Mouse (Mus musculus) heart, embryonic 16.5 days (tissue): ENCODE data around the gene N4bp3. TPM values are rescaled to one million over a fixed set of nuclear protein-coding genes. Genes with fewer than 3 reads are reported as not detected.
"Not testable (repeated sequence)": the region's sequence is repeated elsewhere in the genome, so short reads cannot be mapped to it uniquely, and the experiment has no call there.

Source experiments
- ATAC-seq: fragments of 200-750 bp; cut with Nextera tagmentation; replicated peaks from 2 replicates; pipeline ENCODE4 v1.8.0; 2017; ENCODE audit warnings: moderate number of reproducible peaks; ENCODE audit not compliant: insufficient read depth, low FRiP score; ENCODE audit errors: extremely low read depth
- H3K27ac ChIP-seq: fragments of 300-500 bp; sonication (generic); 2 replicates; pipeline ENCODE4 v1.5.1; 2014; ENCODE audit warnings: mild to moderate bottlenecking, low read length, control low read depth, moderate library complexity
- H3K27me3 ChIP-seq: fragments of 300-500 bp; sonication (generic); 2 replicates; pipeline ENCODE4 v1.6.1; 2014; ENCODE audit warnings: low read length, mixed read lengths; ENCODE audit not compliant: control insufficient read depth, insufficient read depth
- H3K36me3 ChIP-seq: fragments of 300-500 bp; sonication (generic); 2 replicates; pipeline ENCODE4 v1.6.1; 2014; ENCODE audit not compliant: control insufficient read depth, insufficient read depth
- H3K4me1 ChIP-seq: fragments of 300-500 bp; sonication (generic); 2 replicates; pipeline ENCODE4 v1.6.1; 2014; ENCODE audit warnings: low read length, mixed read lengths; ENCODE audit not compliant: control insufficient read depth, insufficient read depth
- H3K4me2 ChIP-seq: fragments of 300-500 bp; sonication (generic); 2 replicates; pipeline ENCODE4 v1.6.1; 2014; ENCODE audit warnings: low read depth, mild to moderate bottlenecking, control low read depth, low read length
- H3K4me3 ChIP-seq: fragments of 300-500 bp; sonication (generic); 2 replicates; pipeline ENCODE4 v1.5.1; 2014; ENCODE audit warnings: mild to moderate bottlenecking, control low read depth, low read length
- H3K9ac ChIP-seq: fragments of 300-500 bp; sonication (generic); 2 replicates; pipeline ENCODE4 v1.6.1; 2014; ENCODE audit warnings: low read length, control low read depth
- H3K9me3 ChIP-seq: fragments of 300-500 bp; sonication (generic); replicated peaks from 2 replicates; pipeline ENCODE4 v1.6.1; 2016; ENCODE audit warnings: low read length; ENCODE audit not compliant: control insufficient read depth
- WGBS: fragments of 180-500 bp; shearing (Covaris S2); extraction: QIAGEN DNeasy Blood & Tissue Kit; methylation state at CpG from one replicate; pipeline ENCODE4 v1.1.7; 2014; 5-methylcytosine and 5-hydroxymethylcytosine counted together
- polyA plus RNA-seq: library from polyadenylated mRNA; unstranded; fragments of >200 nt; fragmentation: Nextera tagmentation; extraction: Ambion mirVana; gene quantifications from 2 replicates; pipeline ENCODE4 v1.2.1, GENCODE M21; 2015

The N4bp3 gene
- polyA plus RNA-seq, 1 experiment from 2014 or later, result 21.6 TPM

DNA sequence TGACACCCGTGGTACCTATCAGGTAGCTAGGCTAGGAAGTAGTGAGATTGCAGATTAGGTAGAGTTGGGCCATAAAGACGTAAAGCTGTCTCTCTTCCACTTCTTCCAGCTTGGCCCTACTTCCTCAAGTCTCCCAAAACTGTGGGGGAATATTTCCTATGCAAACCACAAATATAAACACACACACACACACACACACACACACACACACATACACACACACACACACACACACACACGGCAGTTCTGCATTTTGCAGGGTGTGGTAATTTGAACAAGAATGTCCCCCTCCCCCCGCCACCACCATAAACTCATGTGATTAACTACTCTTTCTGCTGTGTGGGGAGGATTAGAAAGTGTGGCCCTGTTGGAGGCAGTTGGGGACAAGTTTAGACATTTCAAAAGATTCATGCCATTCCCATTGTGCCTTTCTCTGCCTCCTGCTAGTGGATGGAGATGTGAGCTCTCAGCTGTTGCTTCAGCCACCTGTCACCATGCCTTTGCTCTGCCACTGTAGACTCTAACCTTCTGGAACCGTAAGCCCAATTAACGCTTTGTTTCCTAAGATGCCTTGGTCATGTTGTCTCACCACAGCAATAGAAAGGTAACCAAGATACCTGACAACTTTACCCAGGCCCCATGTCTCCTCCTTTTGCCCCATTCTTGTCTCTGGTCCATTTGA lies 27.2 kb upstream of the N4bp3 start:
- no peak for ATAC-seq
- no peak overlapping the region for H3K4me3 ChIP-seq
- no peak overlapping the region for H3K4me2 ChIP-seq
- no peak overlapping the region for H3K27ac ChIP-seq
- no peak overlapping the region for H3K9ac ChIP-seq
- 68% methylated on average over 6 of the region's 6 CpGs for WGBS
- H3K27me3 ChIP-seq, result no peaks in the 10 kb centered on the region
- H3K36me3 ChIP-seq, result no peaks in the 10 kb centered on the region
- H3K4me1 ChIP-seq, result 0 out of 2 replicates have a peak, but pooled peaks cover 3% of the 10 kb centered on the region
- H3K9me3 ChIP-seq, result no peaks in the 10 kb centered on the region

DNA sequence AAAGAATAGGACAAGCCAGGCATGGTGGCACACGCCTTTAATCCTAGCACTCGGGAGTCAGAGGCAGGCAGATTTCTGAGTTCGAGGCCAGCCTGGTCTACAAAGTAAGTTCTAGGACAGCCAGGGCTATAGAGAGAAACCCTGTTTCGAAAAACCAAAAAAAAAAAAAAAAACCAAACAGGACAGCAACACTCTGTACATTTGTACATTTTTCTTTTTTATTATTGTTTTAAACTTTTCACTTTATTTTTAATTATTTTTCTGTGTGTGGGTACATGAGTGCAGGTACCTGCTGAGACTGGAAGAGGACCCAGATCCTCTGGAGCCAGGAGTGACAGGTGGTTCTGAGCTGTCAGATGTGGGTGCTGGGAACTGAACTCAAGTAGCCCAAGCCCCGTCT lies 24.7 kb upstream of the N4bp3 start:
- Histone ChIP-seq H3K36me3 (no peaks in the 10 kb centered on the region), H3K9me3 (no peaks in the 10 kb centered on the region), H3K27ac (no peak overlapping the region), H3K4me3 (no peak overlapping the region), H3K4me2 (no peak overlapping the region), H3K27me3 (no peaks in the 10 kb centered on the region), H3K9ac (no peak overlapping the region), H3K4me1 (no peaks in the 10 kb centered on the region)
- no peak for ATAC-seq
- 68% methylated on average over 5 of the region's 5 CpGs for WGBS

DNA sequence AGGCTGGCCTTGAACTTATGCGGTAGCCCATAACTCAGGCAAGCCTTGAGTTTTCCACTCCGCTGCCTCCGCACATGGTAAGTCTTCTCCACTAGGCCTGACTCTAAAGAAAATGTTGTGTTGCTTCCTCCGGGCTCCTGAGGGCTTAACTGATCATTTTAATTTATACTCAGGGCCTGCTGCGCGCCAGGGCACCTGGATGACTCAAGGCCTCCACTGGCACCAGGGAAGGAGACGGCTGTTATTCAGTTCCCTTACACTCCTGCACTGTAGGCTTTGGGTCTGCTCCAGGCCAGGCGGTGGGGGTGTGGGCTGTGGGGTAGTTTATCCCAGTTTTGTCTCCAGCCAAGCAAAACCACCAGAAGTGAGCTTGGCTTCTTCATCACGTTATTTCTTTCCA lies 22.6 kb upstream of the N4bp3 start:
- Histone ChIP-seq H3K4me2 (no peak overlapping the region), H3K4me1 (no peaks in the 10 kb centered on the region), H3K9ac (no peak overlapping the region), H3K4me3 (no peak overlapping the region), H3K27ac (no peak overlapping the region), H3K9me3 (no peaks in the 10 kb centered on the region), H3K36me3 (no peaks in the 10 kb centered on the region), H3K27me3 (no peaks in the 10 kb centered on the region)
- 82% methylated on average over 9 of the region's 9 CpGs for WGBS
- ATAC-seq, result no peak

GRCm38 (mm10) chr11:51671376-51671775 lies 20.7 kb upstream of the N4bp3 start:
- Histone ChIP-seq H3K4me3 (no peak overlapping the region), H3K4me1 (no peaks in the 10 kb centered on the region), H3K27ac (no peak overlapping the region), H3K4me2 (no peak overlapping the region), H3K9me3 (no peaks in the 10 kb centered on the region), H3K27me3 (no peaks in the 10 kb centered on the region), H3K36me3 (no peaks in the 10 kb centered on the region), H3K9ac (no peak overlapping the region)
- 66% methylated on average over 2 of the region's 2 CpGs for WGBS
- ATAC-seq, result no peak

DNA sequence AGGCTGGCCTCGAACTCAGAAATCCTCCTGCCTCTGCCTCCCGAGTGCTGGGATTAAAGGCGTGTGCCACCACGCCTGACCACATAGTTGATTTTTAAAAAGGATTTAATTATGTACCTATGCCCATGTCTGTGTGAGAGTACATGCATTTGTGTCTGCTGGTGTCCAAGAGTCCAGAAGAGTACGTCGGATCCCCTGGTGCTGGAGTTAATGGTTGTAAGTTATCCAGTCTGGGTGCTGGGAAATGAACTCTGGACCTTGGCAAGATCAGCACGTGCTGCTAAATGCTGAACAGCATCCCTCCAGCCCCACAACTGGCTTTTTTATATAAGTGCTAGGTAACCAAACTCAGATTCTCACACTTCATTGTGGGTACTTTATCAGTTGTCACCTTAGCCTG lies 20.2 kb upstream of the N4bp3 start:
- H3K27ac ChIP-seq, result no peak overlapping the region
- no peaks in the 10 kb centered on the region for H3K36me3 ChIP-seq
- WGBS, result 87% methylated on average over 7 of the region's 7 CpGs
- H3K4me2 ChIP-seq, result no peak overlapping the region
- no peaks in the 10 kb centered on the region for H3K9me3 ChIP-seq
- no peak for ATAC-seq
- H3K4me3 ChIP-seq, result no peak overlapping the region
- no peaks in the 10 kb centered on the region for H3K4me1 ChIP-seq
- no peak overlapping the region for H3K9ac ChIP-seq
- no peaks in the 10 kb centered on the region for H3K27me3 ChIP-seq

- H3K9me3 ChIP-seq, H3K4me2 ChIP-seq, H3K4me1 ChIP-seq, H3K27ac ChIP-seq, H3K9ac ChIP-seq, H3K27me3 ChIP-seq, H3K36me3 ChIP-seq, ATAC-seq, H3K4me3 ChIP-seq: not testable (repeated sequence)
- WGBS, result 83% methylated on average over 7 of the region's 7 CpGs
Observed at GRCm38 (mm10) chr11:51664747-51665146, 14.1 kb upstream of the N4bp3 start.

DNA sequence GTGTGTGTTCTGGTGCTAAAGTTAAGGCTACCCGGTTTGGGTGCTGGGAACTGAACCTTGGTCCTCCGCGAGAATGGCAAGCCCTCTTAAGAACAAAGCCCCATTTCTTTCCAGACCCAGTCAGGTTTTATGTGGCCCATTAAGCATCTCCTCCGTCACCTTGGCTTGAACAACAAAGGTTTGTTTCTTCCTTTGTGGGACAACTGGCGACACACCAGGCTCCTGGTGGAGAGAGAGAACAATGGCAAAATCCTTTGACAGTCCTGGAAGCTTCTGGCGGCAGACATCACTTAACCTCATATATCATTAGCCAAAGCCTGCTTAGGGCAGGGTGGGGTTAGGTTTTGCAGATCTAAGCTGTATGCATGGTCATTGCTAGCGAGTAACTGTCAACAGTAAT lies 12.0 kb upstream of the N4bp3 start:
- H3K9me3 ChIP-seq, result no peaks in the 10 kb centered on the region
- WGBS, result 82% methylated on average over 7 of the region's 7 CpGs
- no peaks in the 10 kb centered on the region for H3K27me3 ChIP-seq
- peaks cover 9% of the 10 kb centered on the region for H3K4me1 ChIP-seq
- H3K27ac ChIP-seq, result no peak overlapping the region
- H3K4me3 ChIP-seq, result no peak overlapping the region
- ATAC-seq, result no peak
- H3K36me3 ChIP-seq, result no peaks in the 10 kb centered on the region
- H3K9ac ChIP-seq, result no peak overlapping the region
- no peak overlapping the region for H3K4me2 ChIP-seq

GRCm38 (mm10) chr11:51661867-51662365 lies 11.3 kb upstream of the N4bp3 start:
- H3K4me3 ChIP-seq, result no peak overlapping the region
- 86% methylated on average over 16 of the region's 16 CpGs for WGBS

GRCm38 (mm10) chr11:51658705-51659104 lies 8.1 kb upstream of the N4bp3 start:
- Histone ChIP-seq H3K36me3 (no peaks in the 10 kb centered on the region), H3K4me2 (no peak overlapping the region), H3K27ac (0 out of 2 replicates have a peak overlapping the region, but pooled peaks have one; percentile 15), H3K4me3 (no peak overlapping the region), H3K9ac (no peak overlapping the region; the same call in 1 of the 2 replicates), H3K27me3 (no peaks in the 10 kb centered on the region), H3K4me1 (peaks cover 9% of the 10 kb centered on the region), H3K9me3 (no peaks in the 10 kb centered on the region)
- 39% methylated on average over 6 of the region's 6 CpGs for WGBS
- ATAC-seq, result peak; percentile 73; the same call in 1 of the 2 replicates

More at GRCm38 (mm10) chr11:51661867-51662365, 11.3 kb upstream of the N4bp3 start:
- Histone ChIP-seq H3K4me1 (peaks cover 9% of the 10 kb centered on the region), H3K27me3 (no peaks in the 10 kb centered on the region), H3K4me2 (no peak overlapping the region), H3K9ac (no peak overlapping the region), H3K27ac (no peak overlapping the region), H3K9me3 (no peaks in the 10 kb centered on the region), H3K36me3 (no peaks in the 10 kb centered on the region)
- no peak for ATAC-seq
